Mouse (Mus musculus) heart, adult 8-10 months (tissue): ENCODE data around the gene Vps45. TPM values are rescaled to one million over a fixed set of nuclear protein-coding genes. Genes with fewer than 3 reads are reported as not detected.
"Not testable (repeated sequence)": the region's sequence is repeated elsewhere in the genome, so short reads cannot be mapped to it uniquely, and the experiment has no call there.

Source experiments
- DNase-seq: peaks from one replicate; pipeline ENCODE4 v3.0.0; 2022; ENCODE audit warnings: low spot score
- total RNA-seq, 4 experiments: library from RNA; stranded (reverse); gene quantifications; 2 replicates each; pipeline ENCODE4 v1.2.4; 2022

The Vps45 gene
- total RNA-seq, 4 experiments from 2014 or later: 27.2 to 33.8 (median 30.0) TPM

DNA sequence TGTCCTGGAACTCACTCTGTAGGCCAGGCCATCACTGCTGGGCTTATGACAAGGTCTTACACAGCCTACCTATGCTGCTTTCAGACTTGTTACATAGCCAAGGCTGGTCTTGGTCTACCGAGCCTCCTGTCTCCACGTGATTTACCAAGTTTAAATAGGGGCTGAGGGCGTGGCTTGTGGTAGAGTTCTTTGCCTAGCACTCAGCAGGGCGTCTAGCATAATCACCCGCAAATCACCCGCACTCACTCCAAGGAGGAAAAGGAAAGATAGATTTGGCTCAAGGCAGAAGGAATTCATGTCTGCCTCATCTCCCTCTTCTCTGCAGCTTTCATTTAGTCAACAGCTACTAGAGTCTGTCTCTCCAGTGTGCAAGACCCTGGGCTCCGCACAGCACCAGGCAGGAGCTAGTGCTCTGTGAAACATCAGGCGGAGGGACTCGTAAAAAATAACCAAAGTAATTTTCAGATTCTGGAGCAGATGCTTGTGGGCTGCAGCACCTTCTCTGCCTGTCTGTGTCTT, 61.0 kb downstream of the Vps45 start:
- DNase-seq: no peak

DNA sequence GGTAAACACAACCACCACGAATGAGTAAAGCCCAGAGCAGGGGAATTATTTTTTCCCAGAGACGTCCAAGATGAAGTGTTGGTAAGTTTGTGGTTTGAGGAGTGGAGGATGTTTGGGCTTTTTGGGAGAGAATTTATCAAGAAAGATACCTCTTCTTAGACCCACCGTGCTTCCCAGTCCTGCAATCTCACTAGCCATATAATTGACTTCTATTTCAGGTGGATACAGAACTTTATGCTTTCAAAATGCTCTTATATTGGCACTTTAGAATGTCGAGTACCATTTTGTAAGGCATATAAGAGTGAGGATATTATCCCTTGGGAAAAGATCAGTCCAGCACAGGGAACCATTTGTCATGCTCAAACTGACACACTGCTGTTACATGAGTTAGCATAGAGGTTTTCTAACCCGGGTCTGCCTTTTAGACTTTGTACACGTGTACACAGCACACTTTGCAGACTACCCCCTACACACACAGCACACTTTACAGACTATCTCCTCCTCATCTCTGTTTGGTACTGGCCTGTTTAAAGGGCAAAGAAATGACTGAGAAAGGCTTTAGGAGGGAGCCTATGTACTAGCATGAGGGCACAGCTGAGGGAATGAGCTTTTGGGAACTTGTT, 61.7 kb downstream of the Vps45 start:
- no peak for DNase-seq

DNA sequence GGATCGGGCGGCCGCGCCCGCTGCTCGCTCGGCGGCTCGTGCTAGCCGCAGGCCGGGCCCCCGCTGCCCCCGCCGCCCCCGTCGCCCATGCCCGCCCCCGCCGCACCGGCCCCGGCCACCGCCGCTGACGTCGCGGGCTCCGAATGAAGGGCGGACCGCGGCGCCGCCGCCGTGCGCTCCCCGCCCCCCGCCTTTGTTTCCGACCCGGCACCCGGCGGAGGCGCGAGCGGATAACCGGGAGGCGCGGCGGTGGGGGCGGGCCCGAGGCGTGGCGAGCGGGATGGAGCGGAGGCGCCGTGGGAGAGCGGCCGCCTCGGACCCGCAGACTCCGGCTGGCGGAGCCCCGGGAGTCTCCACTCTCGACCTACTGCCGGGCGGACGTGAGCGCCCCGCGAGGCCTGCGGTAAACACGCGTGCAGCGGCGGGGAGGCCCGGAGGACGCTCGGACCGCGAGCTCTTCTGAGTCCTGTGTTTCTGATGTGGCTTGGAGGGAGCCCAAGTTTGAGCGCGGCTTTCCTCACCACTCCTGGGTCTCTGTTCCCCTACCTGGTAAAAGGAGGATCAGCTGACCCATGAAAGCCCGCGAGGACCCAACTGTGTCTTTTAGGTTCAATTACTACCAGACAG, 62.4 kb downstream of the Vps45 start, which contains the start of gene Plekho1:
Plekho1 (minus strand) TSS at position 200 of the 627 bp plus-strand sequence.
- DNase-seq: no peak

DNA sequence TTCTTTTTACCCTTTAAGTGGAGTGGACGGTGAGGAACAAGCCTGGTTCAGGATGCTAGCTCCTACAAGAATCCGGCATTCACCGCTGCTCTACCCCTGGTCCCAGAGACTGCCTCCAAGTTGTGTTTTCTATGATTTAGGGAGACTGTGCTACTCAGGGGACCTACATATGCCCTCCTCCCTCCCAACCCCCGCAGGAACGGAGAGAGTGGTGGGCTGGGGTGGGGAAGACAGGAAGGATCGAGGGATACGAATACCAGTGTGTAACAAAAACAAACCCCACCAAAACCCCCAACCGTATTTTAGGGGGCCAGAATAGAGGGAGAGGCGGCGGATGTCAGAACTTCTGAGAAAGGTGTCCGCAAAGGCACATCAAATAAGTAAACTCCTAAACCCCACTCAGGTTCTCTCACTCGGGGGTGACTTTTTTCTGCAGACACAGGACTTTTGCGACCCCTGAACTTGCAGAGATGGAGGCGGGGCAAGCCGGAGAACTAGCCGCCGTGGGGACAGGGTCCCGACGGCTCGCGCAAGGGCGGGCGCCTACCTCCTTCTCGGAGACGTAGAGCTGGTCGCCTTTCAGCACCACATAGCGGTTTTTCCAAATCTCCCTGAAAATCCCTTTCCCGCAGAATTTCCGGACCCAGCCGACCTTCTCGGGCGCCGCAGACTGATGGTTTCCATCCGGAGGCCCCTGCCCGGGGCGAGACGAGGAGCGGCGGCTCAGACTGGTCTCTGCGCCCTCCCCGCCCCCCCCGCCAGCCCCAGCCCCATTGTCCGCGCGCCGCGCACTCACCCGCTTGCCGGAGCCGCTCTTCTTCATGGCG, 63.1 kb downstream of the Vps45 start:
- no peak for DNase-seq

DNA sequence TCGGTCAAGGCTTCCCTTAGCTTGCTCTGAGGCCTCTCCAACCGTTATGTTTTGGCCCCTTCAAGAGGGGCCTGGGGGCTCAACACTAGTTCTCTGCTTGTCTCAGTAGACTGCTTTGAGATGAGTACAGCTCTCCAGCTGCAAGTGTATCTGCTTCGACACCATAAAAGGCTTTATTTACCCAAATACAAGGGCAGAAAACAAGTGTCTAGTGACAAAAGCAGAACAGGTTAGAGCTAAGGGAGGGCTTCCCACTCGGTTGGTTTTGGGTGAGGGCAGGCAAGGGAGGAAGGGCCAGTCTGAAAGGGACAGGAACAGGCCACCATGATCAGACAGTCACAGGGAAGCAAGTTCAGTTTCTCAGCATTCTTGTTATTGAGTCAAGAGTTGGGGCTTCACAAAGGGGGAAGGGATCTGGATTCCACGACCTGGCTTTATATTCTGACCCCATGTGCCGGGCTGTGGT, 63.9 kb downstream of the Vps45 start:
- no peak for DNase-seq

DNA sequence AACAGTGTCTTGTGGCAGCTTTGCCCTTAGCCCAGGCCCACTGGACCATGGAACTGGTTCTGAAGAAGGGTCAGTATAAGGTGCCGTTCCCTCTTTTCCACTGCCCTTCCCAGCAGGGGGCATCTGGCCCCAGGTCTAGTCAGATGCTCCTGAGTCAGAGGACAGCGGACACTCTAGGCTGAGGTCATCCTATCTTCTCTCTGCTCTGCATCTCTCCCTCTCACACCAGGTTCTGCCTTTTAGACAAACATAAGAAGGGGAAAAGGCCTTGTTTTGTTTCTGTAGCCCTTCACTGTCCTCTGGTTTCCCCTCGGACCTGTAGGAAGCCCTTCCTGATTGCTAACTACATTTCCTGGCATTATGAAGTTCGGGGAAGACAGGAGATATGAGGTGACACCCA, 64.4 kb downstream of the Vps45 start:
- peak; percentile 67 for DNase-seq

DNA sequence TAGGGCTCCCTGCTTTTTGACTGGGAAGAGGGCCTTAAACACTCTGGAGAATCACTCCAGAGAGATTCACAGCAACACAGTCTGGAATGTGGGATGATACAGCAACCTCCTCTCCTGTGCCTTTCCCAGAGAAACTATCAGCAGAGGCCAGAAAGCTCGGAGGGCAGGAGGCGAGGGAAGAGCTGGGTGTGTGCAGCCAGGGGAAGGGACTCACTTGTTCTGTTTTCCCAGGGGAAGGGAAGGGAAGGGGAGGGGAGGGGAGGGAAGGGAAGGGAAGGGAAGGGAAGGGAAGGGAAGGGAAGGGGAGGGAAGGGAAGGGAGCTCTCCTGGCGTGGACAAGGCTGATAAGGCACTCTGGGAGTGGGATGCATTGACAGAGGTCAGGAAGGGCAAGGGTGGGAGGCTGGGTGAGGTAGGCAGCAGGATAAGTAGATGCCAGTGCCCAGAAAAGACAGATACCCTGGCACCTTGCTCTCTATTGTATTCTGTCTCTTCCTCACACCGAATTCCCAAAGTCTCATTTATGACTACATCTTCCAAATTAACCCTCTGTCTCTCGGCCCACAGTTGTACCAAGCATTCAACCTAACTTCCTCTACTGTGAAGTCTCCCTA, 65.2 kb downstream of the Vps45 start:
- DNase-seq: no peak

DNA sequence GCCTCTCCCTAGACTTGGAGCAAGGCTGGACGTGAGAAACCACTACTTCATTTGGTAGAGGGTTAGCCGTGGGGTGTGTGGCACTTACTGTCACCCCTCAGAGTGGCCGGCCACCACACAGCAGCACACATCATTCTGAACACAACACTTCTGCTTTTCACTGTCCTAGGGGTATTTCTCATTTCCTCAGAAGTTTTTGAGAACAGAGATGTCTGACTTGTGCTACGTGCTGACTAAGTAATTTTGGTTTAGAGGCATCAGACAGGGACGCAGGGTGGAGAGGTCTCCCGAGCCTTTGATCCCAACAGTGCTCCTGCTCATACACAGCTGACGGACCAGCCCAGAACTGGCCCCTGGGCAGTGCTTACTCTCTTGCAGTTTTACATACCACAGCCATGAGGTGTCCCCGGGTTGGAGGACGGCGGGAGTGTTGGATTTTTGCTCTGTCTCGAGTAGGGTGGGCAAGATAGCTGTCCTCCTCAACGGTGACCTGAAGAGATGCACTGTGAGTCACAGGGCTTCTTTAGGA, 67.8 kb downstream of the Vps45 start:
- no peak for DNase-seq

DNA sequence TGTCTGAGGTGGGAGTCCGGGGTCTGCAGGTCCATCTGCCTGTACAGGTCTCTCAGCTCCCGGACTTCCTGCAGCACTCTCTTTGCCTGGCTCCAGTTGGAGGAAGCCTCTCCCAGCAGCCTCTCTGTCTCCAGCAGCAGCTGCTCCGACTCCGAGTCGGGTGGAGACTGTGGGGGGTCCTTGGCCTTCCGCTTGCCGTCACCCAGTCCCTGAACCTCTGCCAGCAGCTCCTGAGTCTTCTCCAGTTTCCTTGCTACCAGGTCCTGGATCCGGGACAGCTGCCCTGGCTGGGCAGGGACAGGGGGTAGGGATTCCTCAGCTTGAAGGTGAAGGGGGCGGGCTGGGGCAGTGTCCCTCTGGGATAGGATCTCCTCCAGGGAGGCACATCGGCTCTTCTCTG, 69.3 kb downstream of the Vps45 start:
- no peak for DNase-seq

DNA sequence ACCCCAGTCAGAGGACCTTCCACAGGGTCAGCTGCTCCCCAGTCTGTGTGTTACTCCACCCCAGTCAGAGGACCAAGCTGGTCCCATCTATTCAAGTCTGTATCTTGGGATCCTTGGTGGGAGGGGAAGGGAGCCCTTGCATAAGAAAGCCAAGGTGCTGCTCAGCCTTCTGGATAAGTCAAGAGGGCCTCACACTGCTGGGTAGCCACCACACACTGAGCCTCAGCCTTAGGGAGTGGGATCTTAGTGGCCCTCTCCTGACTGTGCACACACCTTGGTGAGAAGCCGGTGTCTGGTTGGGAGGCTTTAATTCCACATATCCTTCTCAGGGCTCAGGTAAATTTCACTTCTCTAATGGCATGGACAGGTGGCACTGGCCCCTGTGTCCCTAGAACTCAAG, 70.1 kb downstream of the Vps45 start:
- no peak for DNase-seq

DNA sequence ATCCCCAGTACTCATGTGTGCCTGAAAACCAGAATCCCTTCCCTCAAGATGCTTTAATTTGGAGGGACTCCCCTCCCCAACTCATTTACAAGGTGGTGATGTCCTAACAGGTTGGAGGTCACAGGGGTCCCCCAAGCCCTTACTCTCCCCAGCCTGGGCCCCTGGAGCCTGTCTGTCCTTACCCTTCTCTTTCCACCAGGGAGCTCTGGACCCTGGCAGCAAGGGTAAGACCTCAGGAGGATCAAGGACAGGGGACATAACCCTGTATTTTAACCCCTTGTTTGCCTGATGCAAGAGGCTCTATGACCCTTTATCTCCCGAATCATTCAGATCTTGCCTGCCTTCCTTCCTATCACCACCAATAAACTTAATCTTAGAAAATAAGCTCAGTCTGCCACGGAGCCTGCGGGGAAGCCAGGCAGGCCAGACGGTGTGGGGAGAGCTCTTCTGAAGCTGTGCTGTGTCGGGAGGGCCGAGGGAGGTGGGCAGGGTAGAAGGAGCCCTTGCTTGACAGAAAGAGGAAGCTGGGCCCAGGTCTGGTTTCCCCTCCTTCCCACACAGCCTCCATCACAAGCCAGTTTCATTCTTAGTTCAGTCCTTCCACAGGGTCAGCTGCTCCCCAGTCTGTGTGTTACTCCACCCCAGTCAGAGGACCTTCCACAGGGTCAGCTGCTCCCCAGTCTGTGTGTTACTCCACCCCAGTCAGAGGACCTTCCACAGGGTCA, 70.7 kb downstream of the Vps45 start:
- DNase-seq: no peak

DNA sequence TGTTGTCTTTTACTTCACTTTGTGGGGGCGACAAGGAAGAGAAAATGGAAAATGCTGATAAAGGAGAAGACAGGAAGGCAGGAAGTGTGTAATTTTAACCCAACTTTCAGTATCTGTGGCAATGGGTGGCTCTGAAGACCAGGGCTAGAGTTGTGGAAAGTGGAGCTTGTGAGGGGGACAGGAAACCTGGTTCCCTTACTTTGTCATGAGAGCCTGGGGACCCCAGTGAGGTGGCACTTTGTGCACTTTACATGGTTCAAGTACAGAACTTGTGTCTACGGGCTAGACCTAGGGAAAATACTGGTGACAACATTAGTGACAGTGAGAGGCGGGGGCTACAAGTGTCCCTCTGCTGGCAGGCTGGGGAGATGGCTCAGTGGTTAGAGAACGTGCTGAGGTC, 71.3 kb downstream of the Vps45 start:
- no peak for DNase-seq

DNA sequence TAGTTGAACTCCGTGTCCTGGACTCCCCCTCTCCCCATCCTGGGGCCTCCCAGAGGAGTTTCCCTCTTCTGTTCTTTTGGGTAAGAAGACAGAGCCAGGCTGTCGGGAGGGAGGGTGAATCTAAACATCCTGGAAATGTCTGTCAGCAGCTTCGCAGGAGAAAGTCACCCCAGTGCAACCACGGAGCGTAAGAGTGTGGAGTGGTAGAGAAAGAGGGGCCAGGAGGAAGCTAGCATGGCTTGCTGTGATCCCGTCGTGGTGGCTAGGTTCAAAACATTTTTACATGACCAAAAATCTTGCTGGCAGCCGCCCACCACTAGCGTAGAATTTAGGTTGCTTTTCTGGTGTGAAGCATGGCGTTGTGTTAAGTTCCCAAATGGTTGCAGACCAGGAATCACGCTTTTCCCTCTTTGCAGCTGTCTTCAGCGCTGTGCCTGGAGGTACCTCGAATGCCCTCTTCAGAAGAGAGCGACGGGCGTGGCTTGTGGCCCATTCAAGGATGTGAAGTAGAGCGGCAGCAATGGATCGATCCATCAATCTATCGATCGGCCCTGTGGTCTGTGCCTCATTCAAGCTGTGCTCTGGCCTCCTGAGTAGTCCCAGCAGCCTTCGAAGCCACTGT, 72.2 kb downstream of the Vps45 start:
- DNase-seq: no peak

DNA sequence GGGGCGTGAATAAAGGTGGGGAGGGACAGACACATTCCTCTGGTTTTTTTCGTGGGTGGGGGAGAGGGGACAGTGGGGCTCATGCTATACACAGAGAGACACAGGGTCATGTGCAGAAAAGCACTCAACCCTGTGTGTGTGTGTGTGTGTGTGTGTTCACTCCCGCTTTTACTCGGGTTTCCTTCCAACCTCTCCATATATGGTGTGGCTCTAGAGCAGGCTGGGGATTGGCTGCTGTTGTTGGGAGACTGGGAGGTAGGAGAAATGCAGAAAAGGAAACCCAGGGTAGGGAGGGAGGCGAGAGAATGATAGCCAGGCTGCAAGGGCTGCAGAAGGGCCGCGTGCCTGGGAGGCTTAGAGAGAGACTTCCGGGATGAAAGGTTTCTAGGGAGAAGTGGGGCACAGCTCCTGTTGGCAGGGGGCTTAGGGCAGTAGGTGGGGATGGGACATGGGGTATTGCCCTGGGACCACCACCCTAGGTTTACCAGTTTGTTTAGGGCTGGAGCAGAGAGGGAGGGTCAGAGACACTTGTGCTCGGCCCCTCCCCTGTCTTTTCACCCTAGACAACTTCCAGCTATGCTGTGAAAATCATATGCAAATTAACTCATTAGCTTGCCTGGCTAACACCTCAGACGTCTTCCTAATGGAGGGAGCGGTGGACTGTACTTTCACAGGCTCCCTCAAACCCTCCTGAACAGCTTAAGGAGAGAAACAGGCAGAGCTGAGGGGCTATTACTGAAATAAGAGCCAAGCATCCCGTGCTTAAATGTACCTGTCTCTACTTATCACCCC, 72.9 kb downstream of the Vps45 start:
- peak; percentile 76 for DNase-seq

DNA sequence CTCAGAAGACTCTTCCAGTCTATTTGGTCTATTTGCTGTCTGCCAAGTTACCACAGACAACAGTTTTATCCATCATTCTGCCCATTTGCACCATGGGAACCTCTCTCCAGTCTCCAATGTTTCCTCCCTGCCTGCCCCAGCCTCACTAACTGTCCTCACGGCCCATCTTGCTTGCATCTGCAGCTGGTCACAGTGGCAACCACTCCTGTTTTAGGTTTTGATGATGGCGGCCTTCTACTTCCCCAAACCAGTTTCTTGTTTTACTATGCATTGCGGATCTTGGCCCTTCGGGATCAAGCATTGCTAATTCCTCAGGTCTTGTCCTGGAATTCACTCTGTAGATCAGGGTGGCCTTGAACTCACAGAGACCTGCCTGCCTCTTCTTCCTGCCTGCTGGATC, 76.1 kb downstream of the Vps45 start:
- DNase-seq: no peak

DNA sequence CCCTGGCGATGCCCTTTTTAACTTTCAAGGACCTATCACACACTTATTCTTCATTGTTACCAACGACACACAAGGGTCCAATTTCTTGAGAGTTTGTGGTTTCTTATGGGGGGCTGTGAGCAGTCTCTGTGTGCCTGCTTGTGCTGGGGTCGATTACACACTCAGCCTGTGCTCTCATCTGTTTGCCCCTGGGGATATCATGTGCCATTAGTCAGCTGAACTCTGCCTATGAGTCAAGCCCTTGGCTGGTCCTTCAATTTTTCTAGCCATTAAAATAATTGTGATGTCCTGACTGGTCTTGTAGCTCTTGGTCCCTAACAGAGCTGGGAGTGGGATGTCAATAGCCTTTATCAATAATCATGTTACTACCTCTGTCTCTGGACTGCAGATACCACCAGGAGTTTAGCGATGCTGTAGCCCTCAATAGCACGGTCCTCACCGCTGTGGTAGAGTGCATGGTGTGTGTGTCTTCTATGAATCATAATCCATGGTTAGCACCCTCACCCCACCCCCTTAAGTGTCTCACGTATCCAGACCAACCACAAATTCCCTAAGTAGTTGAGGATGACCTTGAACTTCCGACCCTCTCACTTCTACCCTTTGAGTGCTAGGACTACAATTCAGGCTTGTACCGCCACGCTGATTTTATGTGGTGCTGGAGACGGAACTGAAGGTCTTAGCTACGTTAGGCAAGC, 77.8 kb downstream of the Vps45 start:
- no peak for DNase-seq

DNA sequence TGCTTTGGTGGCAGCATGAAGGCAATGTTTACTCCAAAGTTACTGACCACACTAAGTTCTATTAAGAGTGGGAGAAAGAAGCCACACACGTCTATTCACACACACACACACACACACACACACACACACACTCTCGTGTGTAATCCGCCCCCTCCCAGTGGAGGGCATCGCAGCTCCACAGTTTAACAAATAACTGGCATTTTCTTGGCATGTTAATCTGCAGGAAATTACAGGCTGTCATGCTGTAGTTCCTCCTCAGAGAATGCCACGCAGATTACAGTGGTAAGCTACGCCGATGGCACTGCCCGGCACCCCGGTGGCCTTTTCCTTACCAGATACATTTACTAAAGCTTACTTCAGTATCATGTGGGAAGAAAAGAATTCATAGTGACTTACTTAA, 80.0 kb downstream of the Vps45 start:
- DNase-seq: no peak

DNA sequence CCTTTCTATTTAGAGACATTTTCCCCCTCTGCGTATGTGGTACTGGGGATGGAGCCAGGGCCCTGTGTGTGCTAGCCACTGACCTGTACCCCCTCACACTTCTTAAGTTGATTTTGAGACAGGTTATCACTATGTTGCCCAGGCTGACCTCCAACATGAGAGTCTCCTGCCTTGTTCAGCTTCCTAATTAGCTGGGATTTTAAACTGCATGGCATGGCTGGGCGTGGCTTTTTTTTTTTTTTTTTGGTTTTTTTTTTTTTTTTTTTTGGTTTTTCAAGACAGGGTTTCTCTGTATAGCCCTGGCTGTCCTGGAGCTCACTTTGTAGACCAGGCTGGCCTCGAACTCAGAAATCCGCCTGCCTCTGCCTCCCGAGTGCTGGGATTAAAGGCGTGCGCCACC, 80.7 kb downstream of the Vps45 start:
- not testable (repeated sequence) for DNase-seq

DNA sequence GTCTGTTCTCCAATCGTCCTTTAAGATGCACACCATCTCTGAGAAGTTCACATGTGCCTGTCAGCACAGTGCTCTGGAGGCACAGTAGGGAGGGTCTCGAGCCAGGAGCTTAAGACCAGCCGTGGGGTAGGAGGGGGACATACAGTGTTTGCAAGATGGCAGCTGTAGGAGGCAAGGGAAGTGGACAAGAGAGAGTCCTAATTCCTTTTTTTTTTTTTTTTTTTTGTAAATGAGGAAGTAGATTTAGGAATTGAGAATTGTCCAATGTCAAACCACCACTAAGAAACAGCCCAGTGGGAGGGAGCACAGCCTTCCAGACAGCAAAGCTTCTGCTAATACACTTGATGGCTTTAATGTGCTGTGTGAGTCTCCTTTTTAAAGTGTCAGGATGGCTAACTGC, 81.2 kb downstream of the Vps45 start:
- DNase-seq: no peak
